Mouse (Mus musculus): ENCODE measurements around the gene Psmc5.

DNA sequence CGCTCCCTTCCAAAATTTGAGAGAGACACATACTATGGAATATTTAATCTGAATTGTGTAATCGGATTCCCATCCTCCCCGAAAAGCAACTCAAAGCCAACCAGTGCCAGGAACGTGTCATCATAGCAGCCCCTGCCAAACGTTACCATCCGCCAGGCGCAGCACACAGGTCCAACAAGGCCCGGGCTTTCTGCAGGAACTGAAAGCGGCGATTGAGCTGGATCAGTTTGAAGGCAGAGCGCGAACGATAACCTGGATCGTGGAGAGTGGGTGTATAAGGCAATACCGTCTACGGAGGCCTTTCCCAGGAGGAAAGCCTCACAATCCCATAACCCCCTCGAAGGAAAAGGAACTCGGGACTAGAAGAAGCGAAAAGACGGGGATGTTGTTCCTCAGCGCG lies 780 bp upstream of the Psmc5 start:
- TF ChIP-seq POLR2A (IDR thresholded peaks at IDR 0.05; ENCODE audit: borderline replicate concordance, extremely low read depth, insufficient read depth, insufficient read length, poor library complexity, severe bottlenecking) (no peak), CTCF (IDR thresholded peaks at IDR 0.05; ENCODE audit: borderline replicate concordance, extremely low read depth, insufficient read depth, insufficient read length) (no peak)
